In genomic region chr11:83473235-83474016, GRCm38 (mm10) we compare ENCODE assay signal across 9 mouse cellular contexts. TPM values are rescaled to one million over a fixed set of nuclear protein-coding genes. Genes with fewer than 3 reads are reported as not detected.
DNase-seq lines count a peak whose midpoint lies in the region; ATAC-seq lines count a peak whose summit lies in the region.
"Had no signal": no experiment of that assay in that cellular context is flagged by ENCODE, and none has a peak within 500 bp of the region (broad histone marks: within the 10 kb centered on the region; RNA-seq: fewer than 3 reads in every experiment).

No protein-coding gene starts in this region.

- no peaks in the 10 kb centered on the region for H3K9me3 ChIP-seq in forebrain, embryonic 16.5 days (ENCODE audit: control insufficient read depth, low read length)
- no peaks in the 10 kb centered on the region for H3K9me3 ChIP-seq in limb, embryonic 10.5 days (replicated peaks)
- no peaks in the 10 kb centered on the region for H3K9me3 ChIP-seq in neural tube, embryonic 12.5 days

- H3K4me2 ChIP-seq in forebrain, embryonic 16.5 days (ENCODE audit: low read length) = peak overlapping the region; percentile 75
- H3K4me2 ChIP-seq in neural tube, embryonic 12.5 days (replicated peaks) = peak overlapping the region; percentile 89

- H3K27ac ChIP-seq in forebrain, embryonic 16.5 days (ENCODE audit: low read length) = peak overlapping the region; percentile 96
- peak overlapping the region; percentile 99 for H3K27ac ChIP-seq in limb, embryonic 10.5 days
- H3K27ac ChIP-seq in neural tube, embryonic 12.5 days = peak overlapping the region; percentile 96

- ATAC-seq in forebrain, embryonic 16.5 days = peak; percentile 84
- ATAC-seq in neural tube, embryonic 12.5 days (ENCODE audit: low FRiP score, low read depth) = peak; percentile 90

- peaks cover 16% of the 10 kb centered on the region for H3K4me1 ChIP-seq in forebrain, embryonic 16.5 days (replicated peaks; ENCODE audit: control insufficient read depth, insufficient read depth, low read length)
- H3K4me1 ChIP-seq in limb, embryonic 10.5 days = peaks cover 20% of the 10 kb centered on the region
- peaks cover 10% of the 10 kb centered on the region for H3K4me1 ChIP-seq in neural tube, embryonic 12.5 days

- no peaks in the 10 kb centered on the region for H3K27me3 ChIP-seq in forebrain, embryonic 16.5 days (replicated peaks; ENCODE audit: control insufficient read depth, insufficient read depth, low read length)
- H3K27me3 ChIP-seq in limb, embryonic 10.5 days (ENCODE audit: low read depth, poor library complexity, severe bottlenecking) = 0 out of 2 replicates have a peak, but pooled peaks cover 8% of the 10 kb centered on the region
- H3K27me3 ChIP-seq in neural tube, embryonic 12.5 days (replicated peaks) = no peaks in the 10 kb centered on the region

- whole genome bisulfite sequencing in forebrain, embryonic 16.5 days = under 1% methylated on average over 43 of the region's 52 CpGs
- WGBS in limb, embryonic 10.5 days = 1% methylated on average over 51 of the region's 52 CpGs
- WGBS in neural tube, embryonic 12.5 days = under 1% methylated on average over 51 of the region's 52 CpGs

- H3K4me3 ChIP-seq in forebrain, embryonic 16.5 days (replicated peaks; ENCODE audit: low read length) = peak overlapping the region; percentile 59
- H3K4me3 ChIP-seq in limb, embryonic 10.5 days = peak overlapping the region; percentile 86
- peak overlapping the region; percentile 89 for H3K4me3 ChIP-seq in neural tube, embryonic 12.5 days

- peak overlapping the region; percentile 87 for H3K9ac ChIP-seq in forebrain, embryonic 16.5 days (replicated peaks; ENCODE audit: low read depth, low read length)
- peak overlapping the region; percentile 93 for H3K9ac ChIP-seq in neural tube, embryonic 12.5 days

- DNase-seq in adrenal gland, adult (ENCODE audit: inconsistent age in 2 of 2, low spot score in 1 of 2) = peak; percentile 37 to 73
- no peak for DNase-seq in adrenal gland, postnatal 25 days
- peak; percentile 16 for DNase-seq in ovary, adult 18-20 months (ENCODE audit: low spot score)
- DNase-seq in ovary, postnatal 36 days (ENCODE audit: low spot score) = no peak
- DNase-seq in limb, embryonic 10.5 days (ENCODE audit: low spot score) = no peak
- DNase-seq in layer of hippocampus, adult 18-20 months (ENCODE audit: low spot score in 2 of 2) = no peak

- H3K36me3 ChIP-seq in forebrain, embryonic 16.5 days (ENCODE audit: control insufficient read depth, insufficient read depth) = no peaks in the 10 kb centered on the region
- peaks cover 27% of the 10 kb centered on the region for H3K36me3 ChIP-seq in limb, embryonic 10.5 days
- H3K36me3 ChIP-seq in neural tube, embryonic 12.5 days = peaks cover 11% of the 10 kb centered on the region; the same call in 1 of the 2 replicates

RNA-seq across cellular contexts. Expression of gene Taf15, which starts 0.5 kb away (rescaled TPM):
- 72.8 and 73.5 TPM in 2 replicates for total RNA-seq in adrenal gland, postnatal 25 days (2021)
- 8.8 and 17.1 TPM in 2 replicates for polyA plus RNA-seq in forebrain, embryonic 16.5 days (2015; fragmentation: Nextera tagmentation; extraction: Ambion mirVana)
- 11.3 and 11.9 TPM in 2 replicates for polyA plus RNA-seq in limb, embryonic 10.5 days (2016; fragmentation: Nextera tagmentation; extraction: Ambion mirVana)
- polyA plus RNA-seq in neural tube, embryonic 12.5 days (2016; fragmentation: Nextera tagmentation; extraction: Ambion mirVana) = 9.9 and 13.6 TPM in 2 replicates
- total RNA-seq in layer of hippocampus, adult 18-20 months (2021) = 10 to 100 TPM; 69.1 to 70.7 TPM

RNA-seq across cellular contexts. Expression of gene Mmp28, which starts 10.6 kb away (rescaled TPM):
- 6.7 and 8.0 TPM in 2 replicates for total RNA-seq in adrenal gland, postnatal 25 days (2021)
- 1.8 and 1.9 TPM in 2 replicates for polyA plus RNA-seq in forebrain, embryonic 16.5 days (2015; fragmentation: Nextera tagmentation; extraction: Ambion mirVana)
- polyA plus RNA-seq in limb, embryonic 10.5 days (2016; fragmentation: Nextera tagmentation; extraction: Ambion mirVana) = 0.75 and 2.3 TPM in 2 replicates
- 2.4 and 2.7 TPM in 2 replicates for polyA plus RNA-seq in neural tube, embryonic 12.5 days (2016; fragmentation: Nextera tagmentation; extraction: Ambion mirVana)
- total RNA-seq in layer of hippocampus, adult 18-20 months (2021) = 1 to 10 TPM; 2.9 TPM

RNA-seq across cellular contexts. Expression of gene 1700020L24Rik, which starts 35.9 kb away (rescaled TPM):
- total RNA-seq in adrenal gland, postnatal 25 days (2021) = 0.43 TPM in 1 of 2 replicates, not detected in the other
- polyA plus RNA-seq in forebrain, embryonic 16.5 days (2015; fragmentation: Nextera tagmentation; extraction: Ambion mirVana) = 0.26 and 1.0 TPM in 2 replicates
- polyA plus RNA-seq in limb, embryonic 10.5 days (2016; fragmentation: Nextera tagmentation; extraction: Ambion mirVana) = 0.31 TPM in 1 of 2 replicates, not detected in the other
- polyA plus RNA-seq in neural tube, embryonic 12.5 days (2016; fragmentation: Nextera tagmentation; extraction: Ambion mirVana) = 0.38 and 0.76 TPM in 2 replicates
- under 1 TPM in 1 of 2 experiments, not detected in 1; 0.54 TPM for total RNA-seq in layer of hippocampus, adult 18-20 months (2021)
- total RNA-seq: layer of hippocampus, postnatal 10 days had no signal

RNA-seq across cellular contexts. Expression of gene Gas2l2, which starts 44.2 kb away (rescaled TPM):
- not detected in 2 replicates for total RNA-seq in adrenal gland, postnatal 25 days (2021)
- polyA plus RNA-seq in forebrain, embryonic 16.5 days (2015; fragmentation: Nextera tagmentation; extraction: Ambion mirVana) = 0.39 and 0.81 TPM in 2 replicates
- polyA plus RNA-seq in limb, embryonic 10.5 days (2016; fragmentation: Nextera tagmentation; extraction: Ambion mirVana) = not detected in 2 replicates
- polyA plus RNA-seq in neural tube, embryonic 12.5 days (2016; fragmentation: Nextera tagmentation; extraction: Ambion mirVana) = 0.20 TPM in 1 of 2 replicates, not detected in the other
- total RNA-seq in layer of hippocampus, adult 18-20 months (2021) = under 1 TPM; 0.28 to 0.32 TPM

RNA-seq across cellular contexts. Expression of gene Heatr9, which starts 48.5 kb away (rescaled TPM):
- not detected in 2 replicates for total RNA-seq in adrenal gland, postnatal 25 days (2021)
- not detected in 2 replicates for polyA plus RNA-seq in forebrain, embryonic 16.5 days (2015; fragmentation: Nextera tagmentation; extraction: Ambion mirVana)
- polyA plus RNA-seq in limb, embryonic 10.5 days (2016; fragmentation: Nextera tagmentation; extraction: Ambion mirVana) = not detected in 2 replicates
- polyA plus RNA-seq in neural tube, embryonic 12.5 days (2016; fragmentation: Nextera tagmentation; extraction: Ambion mirVana) = not detected in 2 replicates
- total RNA-seq in layer of hippocampus, adult 18-20 months (2021) = not detected
- total RNA-seq: layer of hippocampus, postnatal 10 days had no signal

Comparison
In these comparisons a context has a peak if more than half of its experiments do, and no peak if none do; other contexts are left out.
1. DNase-seq: peak in adrenal gland, adult (2 of 2) and ovary, adult 18-20 months (single experiment); none in adrenal gland, postnatal 25 days (single experiment), ovary, postnatal 36 days (single experiment), limb, embryonic 10.5 days (single experiment) and layer of hippocampus, adult 18-20 months (0 of 2).
2. Peak in every context shown above with its lines, with median percentiles within 50 percentile points of each other: H3K27ac ChIP-seq and H3K4me3 ChIP-seq.